ENCODE assay signal across 20 mouse cellular contexts in the genomic region with DNA sequence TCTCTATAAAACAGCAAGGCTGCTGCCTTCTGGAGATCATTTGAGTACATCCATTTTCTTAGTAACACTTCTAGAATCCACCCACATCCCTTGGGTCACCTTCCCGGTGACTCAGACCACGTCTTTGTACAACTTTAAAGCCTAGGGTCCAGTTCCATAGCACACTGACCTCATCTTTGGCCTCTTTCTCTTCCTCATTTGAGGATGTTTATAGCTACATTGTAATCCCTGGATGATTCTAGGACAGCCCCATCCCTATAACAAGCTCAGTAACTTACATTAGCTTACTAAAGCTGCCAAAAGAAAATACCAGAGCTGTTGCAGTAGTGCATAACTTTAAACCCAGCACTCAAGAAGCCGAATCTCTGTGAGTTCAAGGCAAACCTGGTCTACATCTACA.
"Had no signal": no experiment of that assay in that cellular context is flagged by ENCODE, and none has a peak within 500 bp of the region (broad histone marks: within the 10 kb centered on the region; RNA-seq: fewer than 3 reads in every experiment).

No protein-coding gene starts in this region.

- ATAC-seq: intestine, postnatal 0 days; midbrain, embryonic 15.5 days had no signal

- H3K27ac ChIP-seq: limb, embryonic 15.5 days; liver, embryonic 14.5 days; lung, embryonic 15.5 days; midbrain, embryonic 15.5 days; neural tube, embryonic 12.5 days; neural tube, embryonic 15.5 days; stomach, postnatal 0 days had no signal

- H3K36me3 ChIP-seq: limb, embryonic 15.5 days; lung, embryonic 15.5 days; midbrain, embryonic 15.5 days; neural tube, embryonic 12.5 days; neural tube, embryonic 15.5 days had no signal

- H3K9ac ChIP-seq: limb, embryonic 15.5 days; liver, embryonic 14.5 days; lung, embryonic 15.5 days; midbrain, embryonic 15.5 days; neural tube, embryonic 12.5 days; neural tube, embryonic 15.5 days had no signal

- H3K9me3 ChIP-seq: limb, embryonic 15.5 days; lung, embryonic 15.5 days; midbrain, embryonic 15.5 days; neural tube, embryonic 12.5 days; neural tube, embryonic 15.5 days had no signal

- H3K4me3 ChIP-seq: limb, embryonic 15.5 days; lung, embryonic 15.5 days; midbrain, embryonic 15.5 days; neural tube, embryonic 12.5 days; neural tube, embryonic 15.5 days had no signal

- DNase-seq: kidney, adult 8-10 months; kidney, postnatal 14 days; kidney, postnatal 4 days; layer of hippocampus, adult 9-11 months; lung, adult 18-20 months; lung, postnatal 10 days; lung, postnatal 36 days; right cerebral cortex, adult 18-20 months; right cerebral cortex, postnatal 14 days; right cerebral cortex, postnatal 4 days; thymus, postnatal 25 days had no signal

- H3K4me2 ChIP-seq: limb, embryonic 15.5 days; lung, embryonic 15.5 days; midbrain, embryonic 11.5 days; midbrain, embryonic 15.5 days; neural tube, embryonic 12.5 days; neural tube, embryonic 15.5 days had no signal

- H3K27me3 ChIP-seq: limb, embryonic 15.5 days; lung, embryonic 15.5 days; midbrain, embryonic 15.5 days; neural tube, embryonic 12.5 days; neural tube, embryonic 15.5 days had no signal
